Comparison of ENCODE assay signal across 22 mouse cellular contexts in the genomic region with DNA sequence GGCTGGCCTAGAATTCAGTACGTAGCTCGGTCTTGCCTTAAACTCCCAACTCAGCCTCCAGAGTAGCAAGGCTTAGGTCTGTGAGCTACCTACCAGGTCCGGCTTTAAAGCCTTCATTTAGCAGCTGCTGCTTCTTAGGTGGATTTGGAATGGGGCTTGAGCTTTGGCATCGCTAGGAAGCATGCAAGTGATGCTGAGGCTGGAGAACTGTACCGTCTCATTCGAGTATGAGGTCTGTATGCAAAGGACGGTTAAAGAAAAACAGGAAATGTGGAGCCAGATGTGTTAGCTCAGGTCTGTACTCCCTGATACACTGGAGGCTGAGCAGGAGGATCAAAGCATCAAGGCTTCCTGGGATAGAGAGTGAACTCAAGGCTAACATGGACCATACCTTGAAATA. TPM values are rescaled to one million over a fixed set of nuclear protein-coding genes. Genes with fewer than 3 reads are reported as not detected.
"Had no signal": no experiment of that assay in that cellular context is flagged by ENCODE, and none has a peak within 500 bp of the region (broad histone marks: within the 10 kb centered on the region; RNA-seq: fewer than 3 reads in every experiment).

No protein-coding gene starts in this region.

- H3K4me1 ChIP-seq: lung, embryonic 15.5 days; midbrain, embryonic 13.5 days; midbrain, embryonic 15.5 days; neural tube, embryonic 13.5 days; neural tube, embryonic 15.5 days had no signal

- H3K4me3 ChIP-seq: liver, embryonic 12.5 days; lung, embryonic 15.5 days; megakaryocyte, embryonic 14.5 days; midbrain, embryonic 13.5 days; midbrain, embryonic 15.5 days; neural tube, embryonic 13.5 days; neural tube, embryonic 15.5 days had no signal

- H3K27ac ChIP-seq: liver, embryonic 12.5 days; liver, embryonic 14.5 days; lung, embryonic 15.5 days; macrophage; midbrain, embryonic 13.5 days; midbrain, embryonic 15.5 days; neural tube, embryonic 13.5 days; neural tube, embryonic 15.5 days had no signal

- H3K27me3 ChIP-seq: liver, embryonic 12.5 days; lung, embryonic 15.5 days; midbrain, embryonic 13.5 days; midbrain, embryonic 15.5 days; neural tube, embryonic 13.5 days; neural tube, embryonic 15.5 days had no signal

- ATAC-seq: liver, embryonic 12.5 days; midbrain, embryonic 13.5 days; midbrain, embryonic 15.5 days had no signal

- H3K4me2 ChIP-seq: liver, embryonic 12.5 days; lung, embryonic 15.5 days; midbrain, embryonic 11.5 days; midbrain, embryonic 13.5 days; midbrain, embryonic 15.5 days; neural tube, embryonic 13.5 days; neural tube, embryonic 15.5 days had no signal

- DNase-seq: lung, adult 2 months; lung, postnatal 10 days; retina, postnatal 1 day; right cerebral cortex, adult 18-20 months; right cerebral cortex, postnatal 25 days; right cerebral cortex, postnatal 4 days; thymus, adult 18-20 months; thymus, postnatal 25 days; thymus, postnatal 4 days had no signal

- H3K9ac ChIP-seq: liver, embryonic 12.5 days; liver, embryonic 14.5 days; lung, embryonic 15.5 days; midbrain, embryonic 13.5 days; midbrain, embryonic 15.5 days; neural tube, embryonic 13.5 days; neural tube, embryonic 15.5 days had no signal

- H3K36me3 ChIP-seq: liver, embryonic 12.5 days; lung, embryonic 15.5 days; midbrain, embryonic 13.5 days; midbrain, embryonic 15.5 days; neural tube, embryonic 13.5 days; neural tube, embryonic 15.5 days had no signal

- H3K9me3 ChIP-seq: liver, embryonic 12.5 days; lung, embryonic 15.5 days; megakaryocyte, embryonic 14.5 days; midbrain, embryonic 13.5 days; midbrain, embryonic 15.5 days; neural tube, embryonic 13.5 days; neural tube, embryonic 15.5 days had no signal

RNA-seq across cellular contexts. Expression of a gene that starts 29.2 kb away (rescaled TPM):
- total RNA-seq: megakaryocyte progenitor cell, adult 5-6 weeks; monocyte, adult 5-6 weeks had no signal
- polyA plus RNA-seq: macrophage; stomach, embryonic 14.5 days had no signal
